Mouse (Mus musculus) bone marrow macrophage, adult 2 months (primary cell): ENCODE measurements around the gene C1qtnf2.

Experiments
- CTCF ChIP-seq: IDR thresholded peaks from 2 replicates; pipeline ENCODE4 v1.5.1; 2012; ENCODE audit warnings: low read depth, mild to moderate bottlenecking, low read length, moderate library complexity
- POLR2A ChIP-seq: IDR thresholded peaks from 2 replicates; pipeline ENCODE4 v1.6.1; 2012; ENCODE audit warnings: mild to moderate bottlenecking, low read depth, low read length, borderline replicate concordance

GRCm38 (mm10) chr11:43495037-43495436, 21.0 kb downstream of the C1qtnf2 start:
- no peak for TF ChIP-seq CTCF
- TF ChIP-seq POLR2A, result no peak
